Mouse (Mus musculus) embryonic facial prominence, embryonic 11.5 days (tissue): ENCODE results near the gene Calm1. TPM values are rescaled to one million over a fixed set of nuclear protein-coding genes. Genes with fewer than 3 reads are reported as not detected.
A peak's percentile ranks its signal among the peaks of the same experiment; 100 is the strongest.
"Not testable (repeated sequence)": the region's sequence is repeated elsewhere in the genome, so short reads cannot be mapped to it uniquely, and the experiment has no call there.

Source experiments
- ATAC-seq: fragments of 200-750 bp; cut with Nextera tagmentation; replicated peaks from 2 replicates; pipeline ENCODE4 v1.8.0; 2017; ENCODE audit warnings: low read depth; ENCODE audit not compliant: insufficient number of reproducible peaks, low FRiP score, low TSS enrichment
- DNase-seq: peaks from one replicate; pipeline ENCODE4 v3.0.0-alpha.2; 2015; ENCODE audit warnings: low spot score
- H3K27ac ChIP-seq: fragments of 300-500 bp; sonication (generic); replicated peaks from 2 replicates; pipeline ENCODE4 v1.5.1; 2014; ENCODE audit warnings: mild to moderate bottlenecking, low read depth, low read length, control low read depth
- H3K27me3 ChIP-seq: fragments of 300-500 bp; sonication (generic); 2 replicates; pipeline ENCODE4 v1.6.1; 2014; ENCODE audit warnings: mild to moderate bottlenecking, low read length, moderate library complexity, mixed read lengths; ENCODE audit not compliant: control insufficient read depth, insufficient read depth
- H3K36me3 ChIP-seq: fragments of 300-500 bp; sonication (generic); replicated peaks from 2 replicates; pipeline ENCODE4 v1.6.1; 2014; ENCODE audit warnings: low read depth, mild to moderate bottlenecking, low read length, moderate library complexity, mixed read lengths; ENCODE audit not compliant: control insufficient read depth, insufficient read depth
- H3K4me1 ChIP-seq: fragments of 300-500 bp; sonication (generic); 2 replicates; pipeline ENCODE4 v1.6.1; 2014; ENCODE audit warnings: low read length, mixed read lengths; ENCODE audit not compliant: control insufficient read depth, insufficient read depth
- H3K4me2 ChIP-seq: fragments of 300-500 bp; sonication (generic); 2 replicates; pipeline ENCODE4 v1.6.1; 2014; ENCODE audit warnings: low read depth, mild to moderate bottlenecking, control low read depth, low read length, moderate library complexity
- H3K4me3 ChIP-seq: fragments of 300-500 bp; sonication (generic); 2 replicates; pipeline ENCODE4 v1.5.1; 2014; ENCODE audit warnings: low read depth, low read length, control low read depth
- H3K9ac ChIP-seq: fragments of 300-500 bp; sonication (generic); replicated peaks from 2 replicates; pipeline ENCODE4 v1.6.1; 2014; ENCODE audit warnings: mild to moderate bottlenecking, control low read depth, low read length
- H3K9me3 ChIP-seq: fragments of 300-500 bp; sonication (generic); replicated peaks from 2 replicates; pipeline ENCODE4 v1.6.1; 2016; ENCODE audit warnings: mild to moderate bottlenecking, low read length, inconsistent platforms, mixed read lengths; ENCODE audit not compliant: control insufficient read depth
- WGBS: fragments of 180-500 bp; shearing (Covaris S2); extraction: QIAGEN DNeasy Blood & Tissue Kit; methylation state at CpG from one replicate; pipeline ENCODE4 v1.1.7; 2014; 5-methylcytosine and 5-hydroxymethylcytosine counted together
- polyA plus RNA-seq: library from polyadenylated mRNA; unstranded; fragments of >200 nt; fragmentation: Nextera tagmentation; extraction: Ambion mirVana; gene quantifications from 2 replicates; pipeline ENCODE4 v1.2.1, GENCODE M21; 2014

Gene Calm1
- polyA plus RNA-seq, 1 experiment from 2014 or later = 1,182 TPM

GRCm38 (mm10) chr12:100209701-100210478, 10.7 kb downstream of the Calm1 start:
- Histone ChIP-seq H3K36me3 (peaks cover 7% of the 10 kb centered on the region), H3K9me3 (no peaks in the 10 kb centered on the region), H3K4me2 (no peak overlapping the region), H3K4me3 (no peak overlapping the region), H3K9ac (no peak overlapping the region), H3K27ac (no peak overlapping the region), H3K4me1 (no peaks in the 10 kb centered on the region), H3K27me3 (no peaks in the 10 kb centered on the region)
- no peak for ATAC-seq
- 86% methylated on average over 10 of the region's 10 CpGs for WGBS
- DNase-seq = no peak

- 0 out of 2 replicates have a peak, but pooled peaks have one; percentile 53 for ATAC-seq
- H3K4me1 ChIP-seq = no peaks in the 10 kb centered on the region
- peaks cover 5% of the 10 kb centered on the region for H3K36me3 ChIP-seq
- no peak overlapping the region for H3K9ac ChIP-seq
- H3K4me3 ChIP-seq = no peak overlapping the region
- 72% methylated on average over 5 of the region's 5 CpGs for WGBS
- DNase-seq = no peak
- no peaks in the 10 kb centered on the region for H3K9me3 ChIP-seq
- no peak overlapping the region for H3K27ac ChIP-seq
- H3K27me3 ChIP-seq = no peaks in the 10 kb centered on the region
- H3K4me2 ChIP-seq = no peak overlapping the region
These were observed 11.7 kb downstream of the Calm1 start for GRCm38 (mm10) chr12:100210973-100211372.

GRCm38 (mm10) chr12:100211453-100212185, 12.4 kb downstream of the Calm1 start:
- H3K9ac ChIP-seq = no peak overlapping the region
- no peak overlapping the region for H3K4me3 ChIP-seq
- ATAC-seq = no peak
- H3K4me2 ChIP-seq = no peak overlapping the region
- peaks cover 3% of the 10 kb centered on the region for H3K36me3 ChIP-seq
- no peaks in the 10 kb centered on the region for H3K4me1 ChIP-seq
- no peaks in the 10 kb centered on the region for H3K9me3 ChIP-seq
- H3K27me3 ChIP-seq = no peaks in the 10 kb centered on the region
- H3K27ac ChIP-seq = no peak overlapping the region
- no peak for DNase-seq
- 94% methylated on average over 5 of the region's 5 CpGs for WGBS

- H3K27ac ChIP-seq = no peak overlapping the region
- 54% methylated on average over 3 of the region's 3 CpGs for WGBS
- ATAC-seq (no peak), DNase-seq (no peak)
- H3K9ac ChIP-seq = no peak overlapping the region
- no peaks in the 10 kb centered on the region for H3K4me1 ChIP-seq
- no peaks in the 10 kb centered on the region for H3K9me3 ChIP-seq
- H3K27me3 ChIP-seq = no peaks in the 10 kb centered on the region
- peaks cover 1% of the 10 kb centered on the region; the same call in 1 of the 2 replicates for H3K36me3 ChIP-seq
- H3K4me3 ChIP-seq = no peak overlapping the region
- no peak overlapping the region for H3K4me2 ChIP-seq
These were observed 13.2 kb downstream of the Calm1 start for GRCm38 (mm10) chr12:100212397-100212796.

- H3K9ac ChIP-seq = no peak overlapping the region
- no peaks in the 10 kb centered on the region for H3K4me1 ChIP-seq
- DNase-seq = no peak
- H3K4me3 ChIP-seq = no peak overlapping the region
- H3K27ac ChIP-seq = no peak overlapping the region
- no peak overlapping the region for H3K4me2 ChIP-seq
- no peaks in the 10 kb centered on the region for H3K9me3 ChIP-seq
- no peak for ATAC-seq
- H3K36me3 ChIP-seq = no peaks in the 10 kb centered on the region
- WGBS = 88% methylated on average over 2 of the region's 2 CpGs
- H3K27me3 ChIP-seq = no peaks in the 10 kb centered on the region
These were observed 13.9 kb downstream of the Calm1 start for GRCm38 (mm10) chr12:100213162-100213561.

- Histone ChIP-seq H3K9me3 (no peaks in the 10 kb centered on the region), H3K9ac (no peak overlapping the region), H3K27me3 (no peaks in the 10 kb centered on the region), H3K36me3 (no peaks in the 10 kb centered on the region), H3K4me3 (no peak overlapping the region), H3K27ac (no peak overlapping the region), H3K4me1 (no peaks in the 10 kb centered on the region), H3K4me2 (no peak overlapping the region)
- no peak for DNase-seq
- 93% methylated on average over 10 of the region's 10 CpGs for WGBS
- ATAC-seq = no peak
These were observed 14.9 kb downstream of the Calm1 start for GRCm38 (mm10) chr12:100214156-100214555.

GRCm38 (mm10) chr12:100214738-100215137, 15.5 kb downstream of the Calm1 start:
- no peak for DNase-seq
- Histone ChIP-seq H3K36me3 (no peaks in the 10 kb centered on the region), H3K4me1 (no peaks in the 10 kb centered on the region), H3K9me3 (no peaks in the 10 kb centered on the region), H3K9ac (no peak overlapping the region), H3K4me2 (no peak overlapping the region), H3K27me3 (no peaks in the 10 kb centered on the region), H3K4me3 (no peak overlapping the region), H3K27ac (no peak overlapping the region)
- 81% methylated on average over 3 of the region's 3 CpGs for WGBS
- no peak for ATAC-seq

- DNase-seq, H3K27me3 ChIP-seq, H3K9me3 ChIP-seq, H3K36me3 ChIP-seq, H3K27ac ChIP-seq, H3K4me1 ChIP-seq, H3K4me3 ChIP-seq, H3K9ac ChIP-seq, H3K4me2 ChIP-seq, ATAC-seq: not testable (repeated sequence)
- 90% methylated on average over 2 of the region's 2 CpGs for WGBS
These were observed 17.9 kb downstream of the Calm1 start for GRCm38 (mm10) chr12:100217087-100217486.
